Mouse (Mus musculus) heart, postnatal 0 days (tissue): ENCODE measurements at regions not wholly inside any gene's neighbourhood (a gene's known extent, or its start where the extent isn't known, plus 50 kb on each side); places are given as distances from the start of the nearest gene placed in this dataset.

ENCODE experiments used
- CTCF ChIP-seq: IDR thresholded peaks from 2 replicates; pipeline ENCODE4 v1.5.1; 2016; ENCODE audit warnings: antibody characterized with exemption, control low read depth, low read depth
- EP300 ChIP-seq: IDR thresholded peaks from 2 replicates; pipeline ENCODE4 v1.6.1; 2016; ENCODE audit warnings: antibody characterized with exemption, low read depth

GRCm38 (mm10) chr10:111083338-111083737, 73.4 kb upstream of the Zdhhc17 start:
- TF ChIP-seq CTCF (no peak), EP300 (no peak)
